Mouse (Mus musculus): Measurements from ENCODE around the gene Psmd2.

- TF ChIP-seq CTCF (IDR thresholded peaks at IDR 0.05; ENCODE audit: control insufficient read depth, insufficient read depth, low read length) (no peak), POLR2A (IDR thresholded peaks at IDR 0.05; ENCODE audit: borderline replicate concordance, control insufficient read depth, low read depth, low read length) (no peak)
Measured at GRCm38 (mm10) chr16:20699266-20699665, 47.8 kb downstream of the Psmd2 start.
